Comparison of ENCODE assay signal across 8 mouse cellular contexts in the genomic region with DNA sequence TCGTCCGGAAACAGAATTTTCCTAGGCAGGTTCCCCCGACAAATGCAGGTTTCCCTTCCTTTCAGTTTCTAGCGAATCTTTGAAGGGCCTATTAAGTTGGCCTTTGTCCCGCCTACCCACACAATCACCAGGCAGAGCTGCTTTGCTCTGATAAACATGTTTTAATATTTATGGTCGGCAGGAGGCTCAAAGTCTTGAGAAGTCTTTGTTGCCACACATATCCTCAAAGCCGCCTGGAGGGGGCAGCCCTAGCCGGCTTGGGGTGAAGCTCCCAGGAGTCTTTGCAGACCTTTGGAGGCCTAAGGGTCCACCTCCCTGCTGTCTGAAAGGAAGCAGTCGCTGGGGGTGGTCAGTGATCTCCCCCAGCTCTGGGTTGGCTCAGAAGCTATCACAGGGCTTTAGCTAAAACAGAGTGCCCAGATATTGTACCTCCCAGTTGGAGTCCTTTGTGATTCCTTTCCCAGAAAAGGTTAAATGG. TPM values are rescaled to one million over a fixed set of nuclear protein-coding genes. Genes with fewer than 3 reads are reported as not detected.
A peak's percentile ranks its signal among the peaks of the same experiment; 100 is the strongest.
DNase-seq lines count a peak whose midpoint lies in the region; ATAC-seq and TF ChIP-seq lines count a peak whose summit lies in the region.

No protein-coding gene starts in this region.

- no peak for TF ChIP-seq POLR2A in testis, adult 2 months (IDR thresholded peaks at IDR 0.05; ENCODE audit: control insufficient read depth, low read depth, low read length)

- no peaks in the 10 kb centered on the region for H3K9me3 ChIP-seq in embryonic facial prominence, embryonic 15.5 days (replicated peaks)
- H3K9me3 ChIP-seq in heart, embryonic 13.5 days = no peaks in the 10 kb centered on the region
- H3K9me3 ChIP-seq in kidney, embryonic 16.5 days (ENCODE audit: low read length) = no peaks in the 10 kb centered on the region
- H3K9me3 ChIP-seq in liver, embryonic 15.5 days (replicated peaks) = no peaks in the 10 kb centered on the region

- H3K4me3 ChIP-seq in embryonic facial prominence, embryonic 15.5 days (replicated peaks) = peak overlapping the region; percentile 86
- H3K4me3 ChIP-seq in heart, embryonic 13.5 days = peak overlapping the region; percentile 93
- peak overlapping the region; percentile 72 for H3K4me3 ChIP-seq in kidney, embryonic 16.5 days (ENCODE audit: low read length)
- peak overlapping the region; percentile 91 for H3K4me3 ChIP-seq in liver, embryonic 15.5 days (replicated peaks)
- peak overlapping the region; percentile 95 for H3K4me3 ChIP-seq in testis, adult 2 months (ENCODE audit: control insufficient read depth, low read depth, low read length)

- peak overlapping the region; percentile 96 for H3K4me2 ChIP-seq in embryonic facial prominence, embryonic 15.5 days (replicated peaks)
- H3K4me2 ChIP-seq in heart, embryonic 13.5 days = peak overlapping the region; percentile 96
- H3K4me2 ChIP-seq in kidney, embryonic 16.5 days (replicated peaks; ENCODE audit: low read depth, low read length) = peak overlapping the region; percentile 99
- H3K4me2 ChIP-seq in liver, embryonic 15.5 days = peak overlapping the region; percentile 100

- 0 out of 2 replicates have a peak, but pooled peaks have one; percentile 11 for ATAC-seq in embryonic facial prominence, embryonic 15.5 days (ENCODE audit: insufficient number of reproducible peaks, low FRiP score, low TSS enrichment, low read depth)
- ATAC-seq in heart, embryonic 13.5 days (ENCODE audit: extremely low read depth, insufficient number of reproducible peaks, low FRiP score, low TSS enrichment) = 0 out of 2 replicates have a peak, but pooled peaks have one; percentile 14
- peak; percentile 67 for ATAC-seq in kidney, embryonic 16.5 days (ENCODE audit: low FRiP score, low TSS enrichment)
- ATAC-seq in liver, embryonic 15.5 days (ENCODE audit: insufficient read depth) = peak; percentile 59

- H3K27ac ChIP-seq in embryonic facial prominence, embryonic 15.5 days (replicated peaks) = peak overlapping the region; percentile 83
- H3K27ac ChIP-seq in heart, embryonic 13.5 days (replicated peaks) = peak overlapping the region; percentile 67
- peak overlapping the region; percentile 95 for H3K27ac ChIP-seq in kidney, embryonic 16.5 days (ENCODE audit: low read length)
- H3K27ac ChIP-seq in liver, embryonic 15.5 days (replicated peaks) = peak overlapping the region; percentile 92
- peak overlapping the region; percentile 82 for H3K27ac ChIP-seq in testis, adult 2 months (ENCODE audit: control insufficient read depth, insufficient read depth, low read depth, low read length)

- peaks cover 18% of the 10 kb centered on the region for H3K4me1 ChIP-seq in embryonic facial prominence, embryonic 15.5 days
- H3K4me1 ChIP-seq in heart, embryonic 13.5 days = peaks cover 18% of the 10 kb centered on the region
- peaks cover 11% of the 10 kb centered on the region for H3K4me1 ChIP-seq in kidney, embryonic 16.5 days (ENCODE audit: insufficient read depth, low read length)
- peaks cover 52% of the 10 kb centered on the region for H3K4me1 ChIP-seq in liver, embryonic 15.5 days (replicated peaks)
- H3K4me1 ChIP-seq in testis, adult 2 months (ENCODE audit: control insufficient read depth, insufficient read depth, low read length) = peaks cover 13% of the 10 kb centered on the region

- peaks cover 18% of the 10 kb centered on the region for H3K36me3 ChIP-seq in embryonic facial prominence, embryonic 15.5 days
- H3K36me3 ChIP-seq in heart, embryonic 13.5 days = peaks cover 19% of the 10 kb centered on the region
- H3K36me3 ChIP-seq in kidney, embryonic 16.5 days (ENCODE audit: insufficient read depth, low read length) = peaks cover 11% of the 10 kb centered on the region
- H3K36me3 ChIP-seq in liver, embryonic 15.5 days (replicated peaks) = peaks cover 15% of the 10 kb centered on the region
- H3K36me3 ChIP-seq in testis, adult 2 months (ENCODE audit: control insufficient read depth, insufficient read depth, low read length) = no peaks in the 10 kb centered on the region

- TF ChIP-seq CTCF in testis, adult 2 months (IDR thresholded peaks at IDR 0.05; ENCODE audit: control insufficient read depth, insufficient read depth, insufficient replicate concordance, low read depth, low read length) = peak; percentile 28; the same call in 1 of the 2 replicates

- no peaks in the 10 kb centered on the region for H3K27me3 ChIP-seq in embryonic facial prominence, embryonic 15.5 days
- H3K27me3 ChIP-seq in heart, embryonic 13.5 days (replicated peaks) = no peaks in the 10 kb centered on the region
- H3K27me3 ChIP-seq in kidney, embryonic 16.5 days (ENCODE audit: insufficient read depth, low read length) = no peaks in the 10 kb centered on the region
- H3K27me3 ChIP-seq in liver, embryonic 15.5 days = no peaks in the 10 kb centered on the region
- no peaks in the 10 kb centered on the region; the same call in 1 of the 2 replicates for H3K27me3 ChIP-seq in testis, adult 2 months (ENCODE audit: control insufficient read depth, insufficient read depth, low read length)

- 0 out of 2 replicates have a peak overlapping the region, but pooled peaks have one; percentile 67 for H3K9ac ChIP-seq in embryonic facial prominence, embryonic 15.5 days
- peak overlapping the region; percentile 91 for H3K9ac ChIP-seq in heart, embryonic 13.5 days
- peak overlapping the region; percentile 83 for H3K9ac ChIP-seq in kidney, embryonic 16.5 days (replicated peaks; ENCODE audit: low read length)
- H3K9ac ChIP-seq in liver, embryonic 15.5 days = peak overlapping the region; percentile 83

- DNase-seq in CD4-positive, CD25-positive, alpha-beta regulatory T cell, adult 2 months (ENCODE audit: low read depth, low spot score) = peak; percentile 91
- DNase-seq in adrenal gland, postnatal 36 days = peak; percentile 75 to 85
- DNase-seq in neural tube, embryonic 10.5 days (ENCODE audit: extremely low spot score, low spot score) = peak; percentile 76

- WGBS in embryonic facial prominence, embryonic 15.5 days = 1% methylated on average over 9 of the region's 9 CpGs
- WGBS in heart, embryonic 13.5 days = 2% methylated on average over 9 of the region's 9 CpGs
- 0% methylated on average over 9 of the region's 9 CpGs for WGBS in kidney, embryonic 16.5 days
- WGBS in liver, embryonic 15.5 days (ENCODE audit: insufficient replicate concordance) = under 1% methylated on average over 9 of the region's 9 CpGs

RNA-seq across cellular contexts. Expression of gene Slc25a1, which starts 0.6 kb away (rescaled TPM):
- total RNA-seq in adrenal gland, postnatal 36 days (2021) = 100 to 1,000 TPM; 365 to 608 TPM
- 83.0 and 83.6 TPM in 2 replicates for polyA plus RNA-seq in embryonic facial prominence, embryonic 15.5 days (2015; fragmentation: Nextera tagmentation; extraction: Ambion mirVana)
- polyA plus RNA-seq in heart, embryonic 13.5 days (2015; fragmentation: Nextera tagmentation; extraction: Ambion mirVana) = 34.8 and 38.0 TPM in 2 replicates
- polyA plus RNA-seq in kidney, embryonic 16.5 days (2015; fragmentation: Nextera tagmentation; extraction: Ambion mirVana) = 102 and 107 TPM in 2 replicates
- 63.1 and 69.7 TPM in 2 replicates for polyA plus RNA-seq in liver, embryonic 15.5 days (2015; fragmentation: Nextera tagmentation; extraction: Ambion mirVana)
- polyA plus RNA-seq in testis, adult 2 months (2012; rRNA removed) = 45.4 and 52.8 TPM in 2 replicates

RNA-seq across cellular contexts. Expression of gene Gsc2, which starts 13.8 kb away (rescaled TPM):
- not detected for total RNA-seq in adrenal gland, postnatal 36 days (2021)
- not detected in 2 replicates for polyA plus RNA-seq in embryonic facial prominence, embryonic 15.5 days (2015; fragmentation: Nextera tagmentation; extraction: Ambion mirVana)
- polyA plus RNA-seq in heart, embryonic 13.5 days (2015; fragmentation: Nextera tagmentation; extraction: Ambion mirVana) = not detected in 2 replicates
- not detected in 2 replicates for polyA plus RNA-seq in kidney, embryonic 16.5 days (2015; fragmentation: Nextera tagmentation; extraction: Ambion mirVana)
- not detected in 2 replicates for polyA plus RNA-seq in liver, embryonic 15.5 days (2015; fragmentation: Nextera tagmentation; extraction: Ambion mirVana)
- polyA plus RNA-seq in testis, adult 2 months (2012; rRNA removed) = 7.7 and 8.9 TPM in 2 replicates

RNA-seq across cellular contexts. Expression of gene Ess2, which starts 17.5 kb away (rescaled TPM):
- total RNA-seq in adrenal gland, postnatal 36 days (2021) = 10 to 100 TPM; 13.9 to 16.7 TPM
- polyA plus RNA-seq in embryonic facial prominence, embryonic 15.5 days (2015; fragmentation: Nextera tagmentation; extraction: Ambion mirVana) = 35.0 and 40.8 TPM in 2 replicates
- 27.5 and 29.8 TPM in 2 replicates for polyA plus RNA-seq in heart, embryonic 13.5 days (2015; fragmentation: Nextera tagmentation; extraction: Ambion mirVana)
- 40.7 and 44.8 TPM in 2 replicates for polyA plus RNA-seq in kidney, embryonic 16.5 days (2015; fragmentation: Nextera tagmentation; extraction: Ambion mirVana)
- 9.9 and 10.0 TPM in 2 replicates for polyA plus RNA-seq in liver, embryonic 15.5 days (2015; fragmentation: Nextera tagmentation; extraction: Ambion mirVana)
- polyA plus RNA-seq in testis, adult 2 months (2012; rRNA removed) = 27.2 and 28.3 TPM in 2 replicates

RNA-seq across cellular contexts. Expression of gene Tssk2, which starts 30.2 kb away (rescaled TPM):
- not detected for total RNA-seq in adrenal gland, postnatal 36 days (2021)
- 0.12 TPM in 1 of 2 replicates, not detected in the other for polyA plus RNA-seq in embryonic facial prominence, embryonic 15.5 days (2015; fragmentation: Nextera tagmentation; extraction: Ambion mirVana)
- not detected in 2 replicates for polyA plus RNA-seq in heart, embryonic 13.5 days (2015; fragmentation: Nextera tagmentation; extraction: Ambion mirVana)
- not detected in 2 replicates for polyA plus RNA-seq in kidney, embryonic 16.5 days (2015; fragmentation: Nextera tagmentation; extraction: Ambion mirVana)
- not detected in 2 replicates for polyA plus RNA-seq in liver, embryonic 15.5 days (2015; fragmentation: Nextera tagmentation; extraction: Ambion mirVana)
- 845 and 898 TPM in 2 replicates for polyA plus RNA-seq in testis, adult 2 months (2012; rRNA removed)

RNA-seq across cellular contexts. Expression of gene Dgcr2, which starts 30.3 kb away (rescaled TPM):
- 10 to 100 TPM; 61.7 to 67.5 TPM for total RNA-seq in adrenal gland, postnatal 36 days (2021)
- polyA plus RNA-seq in embryonic facial prominence, embryonic 15.5 days (2015; fragmentation: Nextera tagmentation; extraction: Ambion mirVana) = 86.0 and 90.2 TPM in 2 replicates
- 47.8 and 48.4 TPM in 2 replicates for polyA plus RNA-seq in heart, embryonic 13.5 days (2015; fragmentation: Nextera tagmentation; extraction: Ambion mirVana)
- 103 and 107 TPM in 2 replicates for polyA plus RNA-seq in kidney, embryonic 16.5 days (2015; fragmentation: Nextera tagmentation; extraction: Ambion mirVana)
- 18.3 and 22.0 TPM in 2 replicates for polyA plus RNA-seq in liver, embryonic 15.5 days (2015; fragmentation: Nextera tagmentation; extraction: Ambion mirVana)
- 259 and 263 TPM in 2 replicates for polyA plus RNA-seq in testis, adult 2 months (2012; rRNA removed)

Comparison
In these comparisons a context has a peak if more than half of its experiments do, and no peak if none do; other contexts are left out.
1. Peak in every context shown above with its lines: DNase-seq, ATAC-seq, H3K4me3 ChIP-seq and H3K27ac ChIP-seq.
2. ATAC-seq: peak in every context shown above with its lines; median percentile 67 in kidney, embryonic 16.5 days; 59 in liver, embryonic 15.5 days; 14 in heart, embryonic 13.5 days; 11 in embryonic facial prominence, embryonic 15.5 days.